Mouse (Mus musculus) left cerebral cortex, adult 18-20 months (tissue): ENCODE data around the gene Sorl1. TPM values are rescaled to one million over a fixed set of nuclear protein-coding genes. Genes with fewer than 3 reads are reported as not detected.

ENCODE experiments used
- DNase-seq, 2 experiments: peaks; one replicate each; pipeline ENCODE4 v3.0.0; 2021 to 2022; ENCODE audit warnings: low spot score in 2 of 2, mixed read lengths in 1 of 2
- total RNA-seq, 2 experiments: library from RNA; stranded (reverse); gene quantifications; 2 replicates each; pipeline ENCODE4 v1.2.3; 2021

Gene Sorl1
- total RNA-seq, 2 experiments from 2014 or later = 180 to 243 TPM

DNA sequence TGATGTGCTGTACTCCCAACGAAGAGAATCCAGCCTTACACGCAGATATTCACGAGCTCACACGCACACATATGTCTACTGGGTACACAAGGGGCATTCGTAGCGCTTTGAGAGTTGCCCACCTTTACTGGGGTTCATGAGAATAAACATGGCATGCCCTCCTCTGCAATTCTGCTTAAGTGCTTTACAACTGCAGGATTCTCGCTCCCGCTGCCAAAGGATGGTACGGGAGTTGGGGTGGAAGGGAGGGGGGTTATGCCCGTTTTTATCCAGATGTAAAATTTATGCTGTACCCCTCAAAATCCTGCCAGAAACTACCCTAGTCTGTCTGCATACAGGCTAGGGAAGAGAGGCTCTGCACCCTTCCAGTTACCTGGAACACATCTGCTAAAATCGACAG, 893 bp downstream of the Sorl1 start:
- no peak for DNase-seq

- DNase-seq = no peak
These were observed 1.7 kb downstream of the Sorl1 start for GRCm38 (mm10) chr9:42122441-42122840.

DNA sequence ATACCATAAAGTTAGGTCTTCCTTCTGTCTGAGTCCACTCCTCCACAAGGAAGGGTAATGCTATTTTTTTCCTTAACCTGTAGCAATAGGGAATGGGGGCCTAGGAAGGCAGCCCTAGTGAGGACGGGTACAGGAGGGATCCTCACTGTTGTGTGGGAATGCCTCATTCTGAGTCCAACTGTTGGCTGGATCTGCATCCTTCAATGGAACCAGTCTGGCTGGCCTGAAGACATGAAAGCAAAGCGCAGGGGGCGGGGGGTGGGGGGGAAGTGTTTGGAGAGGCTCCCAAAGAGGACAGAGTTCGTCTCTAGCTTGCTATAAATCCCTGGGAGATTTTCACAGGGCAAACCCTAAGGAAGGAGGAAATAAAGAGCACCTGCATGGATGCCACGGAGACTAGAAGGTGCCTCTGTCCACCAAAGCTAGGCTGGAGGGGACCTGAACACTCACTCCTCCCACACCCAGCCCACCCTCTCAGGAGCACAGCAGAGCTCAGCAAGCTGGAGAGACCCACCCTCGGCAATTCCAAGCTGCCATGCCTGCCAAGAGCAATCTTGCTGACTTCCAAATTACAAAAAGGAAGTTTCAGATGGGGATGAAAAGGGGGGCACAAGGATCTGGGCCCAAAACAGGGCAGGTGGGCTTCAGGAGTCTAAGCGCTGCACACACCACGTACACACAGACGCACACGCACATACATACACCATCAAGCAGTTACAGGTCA, 2.3 kb downstream of the Sorl1 start:
- DNase-seq = no peak

- no peak for DNase-seq
These were observed 7.6 kb downstream of the Sorl1 start for GRCm38 (mm10) chr9:42116418-42117056.

GRCm38 (mm10) chr9:42115078-42115477, 9.0 kb downstream of the Sorl1 start:
- DNase-seq = no peak

DNA sequence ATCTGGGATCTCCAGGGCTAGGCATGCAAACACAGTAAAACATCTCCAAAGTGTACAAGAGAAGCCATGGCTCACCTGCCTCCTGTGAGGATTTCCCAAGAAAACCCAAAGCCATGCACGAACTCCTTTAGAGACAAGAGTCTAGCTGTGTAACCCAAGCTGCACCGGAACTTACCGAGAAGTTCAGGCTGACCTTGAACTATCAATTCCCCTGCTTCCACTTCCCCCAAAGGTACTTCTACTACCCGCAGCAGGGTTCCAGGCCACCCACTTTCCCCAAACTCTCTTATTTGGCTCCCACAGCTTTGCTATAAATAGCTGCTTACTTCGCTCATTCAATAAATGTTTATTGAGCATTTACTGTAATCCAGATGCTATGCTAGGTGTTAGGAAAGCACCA, 10.8 kb downstream of the Sorl1 start:
- no peak for DNase-seq

DNA sequence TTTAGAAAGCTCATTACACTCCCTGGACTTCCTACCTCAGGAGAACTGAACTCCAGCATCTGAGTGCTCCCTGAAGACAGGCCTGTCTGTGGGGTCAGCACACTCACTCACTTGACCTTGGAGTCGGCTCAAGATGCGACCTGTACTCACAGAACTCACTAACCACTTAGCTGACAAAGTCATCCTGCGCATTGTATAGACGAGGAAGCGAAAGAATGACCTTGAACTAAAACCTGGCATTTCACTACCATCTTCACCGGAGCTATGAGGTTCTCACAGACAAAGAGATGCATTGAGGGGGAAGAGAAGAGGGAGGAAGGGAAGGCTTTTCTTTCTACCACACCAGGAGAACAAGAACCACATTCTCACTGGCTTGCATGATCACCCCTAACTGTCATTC, 11.4 kb downstream of the Sorl1 start:
- no peak for DNase-seq

DNA sequence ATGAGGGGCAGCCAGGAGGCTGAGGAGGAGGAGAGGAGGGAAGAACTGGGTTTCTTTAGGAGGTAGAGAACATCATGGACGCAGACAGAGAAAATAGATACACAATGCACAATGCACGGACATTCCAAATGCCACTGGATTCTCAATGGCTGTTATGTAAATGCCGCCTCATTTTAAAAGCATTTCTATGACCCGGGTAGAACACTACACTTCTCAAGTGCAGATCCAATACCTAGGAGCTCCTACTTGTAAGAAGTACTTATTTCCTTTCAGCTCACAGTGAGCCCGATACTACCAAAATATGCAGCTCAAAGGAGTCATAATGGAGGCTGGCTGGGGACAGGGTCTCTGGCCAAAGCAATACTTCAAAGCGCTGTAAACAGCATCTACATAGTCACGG, 12.8 kb downstream of the Sorl1 start:
- no peak for DNase-seq

DNA sequence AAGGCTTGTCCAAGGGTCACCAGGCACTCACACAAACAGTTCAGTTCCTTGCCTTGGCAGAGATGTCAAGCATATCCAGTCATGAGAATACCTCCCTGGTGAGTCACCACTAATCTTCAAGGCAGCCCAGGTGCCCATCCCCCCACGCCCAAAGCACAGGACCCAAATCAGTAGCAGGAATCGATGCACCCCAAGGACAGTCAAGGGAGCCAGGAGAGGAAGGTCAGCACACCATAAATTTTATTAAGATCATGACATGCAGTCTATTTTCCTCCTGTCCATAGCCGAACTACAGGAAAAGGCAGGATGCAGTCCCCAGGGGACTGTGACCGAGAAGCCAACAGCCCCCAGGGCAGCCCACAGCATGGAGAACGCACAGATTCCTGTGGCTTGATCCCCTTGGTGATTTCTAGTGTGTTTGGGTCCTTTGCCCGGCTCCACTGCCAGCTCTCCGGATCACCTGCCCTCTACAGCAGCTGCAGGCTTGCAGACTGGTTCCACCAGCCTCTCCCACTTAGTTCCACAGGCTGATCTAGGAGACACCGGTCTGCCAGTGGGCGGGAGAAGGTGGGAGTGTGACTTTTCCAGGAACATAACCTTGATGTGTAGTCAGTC, 14.2 kb downstream of the Sorl1 start:
- peak; percentile 56 to 71 for DNase-seq

- no peak for DNase-seq
These were observed 15.0 kb downstream of the Sorl1 start for GRCm38 (mm10) chr9:42109131-42109530.

- peak; percentile 62 to 70 for DNase-seq
These were observed 15.6 kb downstream of the Sorl1 start for GRCm38 (mm10) chr9:42108369-42108951.

GRCm38 (mm10) chr9:42107062-42107461, 17.0 kb downstream of the Sorl1 start:
- DNase-seq = no peak

DNA sequence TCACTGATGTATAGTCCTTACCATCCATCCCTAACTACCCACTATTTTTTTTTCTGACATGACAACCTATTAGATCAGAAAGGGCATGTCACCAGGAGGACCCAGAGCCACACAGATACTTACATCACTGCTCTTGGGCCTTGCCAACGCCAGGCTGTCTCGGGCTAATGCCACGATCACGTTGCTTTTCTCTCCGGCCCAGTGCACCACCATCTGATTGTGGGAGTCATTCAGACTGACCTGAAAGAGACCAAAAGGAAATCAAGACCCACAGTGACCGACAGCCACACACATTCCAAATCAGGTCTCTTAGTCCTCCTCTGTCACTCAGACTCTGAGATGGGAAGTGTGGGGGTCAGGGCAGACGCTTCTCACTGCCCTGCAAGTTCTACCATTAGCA, 17.8 kb downstream of the Sorl1 start:
- DNase-seq = no peak

DNA sequence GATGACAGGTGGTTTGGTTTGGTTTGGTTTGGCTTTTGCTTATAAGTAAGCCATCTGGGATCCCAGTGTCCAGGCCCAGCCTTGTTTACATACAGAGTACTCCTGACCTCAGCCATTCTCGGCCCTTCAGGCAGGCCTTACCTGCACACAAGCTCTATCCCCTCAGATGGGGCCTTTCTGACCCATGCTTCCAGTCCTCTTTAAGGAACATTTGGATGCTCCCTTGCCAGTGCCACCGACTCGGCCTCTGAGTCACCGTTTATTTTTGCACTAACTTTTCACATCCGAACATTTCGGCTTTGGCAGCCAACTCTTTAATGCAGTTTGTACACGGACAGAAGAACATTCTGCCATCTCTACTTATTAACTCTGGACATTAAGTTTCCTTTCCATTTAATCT, 20.6 kb downstream of the Sorl1 start:
- no peak for DNase-seq

DNA sequence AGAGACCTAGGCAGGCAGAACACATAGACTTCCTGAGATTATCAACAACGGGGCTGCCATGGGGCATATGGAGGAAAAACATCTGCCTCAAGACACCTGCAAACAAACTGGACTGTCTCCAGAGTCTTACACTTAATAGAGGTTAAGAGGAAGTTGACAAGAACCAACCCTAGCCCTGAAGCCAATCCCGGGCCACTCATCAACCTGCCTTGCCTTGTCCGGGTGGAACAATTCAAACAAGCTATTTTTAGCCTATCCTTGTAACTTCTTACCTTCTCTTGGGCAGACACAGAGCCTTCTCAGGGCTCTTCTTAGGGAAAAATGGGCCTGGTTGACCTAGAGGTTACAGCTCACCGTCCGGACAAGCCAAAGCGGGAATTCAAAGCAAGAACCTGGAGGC, 22.1 kb downstream of the Sorl1 start:
- no peak for DNase-seq

DNA sequence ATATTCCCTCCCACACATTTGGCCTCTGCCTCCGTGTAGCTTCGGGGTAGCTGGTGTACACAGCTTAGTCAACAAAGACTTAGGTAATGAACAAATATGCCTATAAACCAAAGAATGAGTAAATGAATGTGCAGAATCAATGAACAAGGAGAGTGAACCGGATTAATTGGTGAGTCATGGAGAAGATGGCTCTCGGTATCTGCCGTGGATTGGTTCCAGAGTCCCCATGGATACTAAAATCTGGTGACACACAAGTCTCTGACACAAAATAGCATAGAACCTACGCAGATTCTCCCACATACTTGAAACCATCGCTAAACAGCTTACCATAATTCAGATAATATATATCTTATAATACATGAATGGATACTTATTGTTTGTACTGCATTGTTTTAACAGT, 22.8 kb downstream of the Sorl1 start:
- no peak for DNase-seq

- no peak for DNase-seq
These were observed 23.4 kb downstream of the Sorl1 start for GRCm38 (mm10) chr9:42100618-42101210.

- DNase-seq = no peak
These were observed 25.5 kb downstream of the Sorl1 start for GRCm38 (mm10) chr9:42098474-42099121.

DNA sequence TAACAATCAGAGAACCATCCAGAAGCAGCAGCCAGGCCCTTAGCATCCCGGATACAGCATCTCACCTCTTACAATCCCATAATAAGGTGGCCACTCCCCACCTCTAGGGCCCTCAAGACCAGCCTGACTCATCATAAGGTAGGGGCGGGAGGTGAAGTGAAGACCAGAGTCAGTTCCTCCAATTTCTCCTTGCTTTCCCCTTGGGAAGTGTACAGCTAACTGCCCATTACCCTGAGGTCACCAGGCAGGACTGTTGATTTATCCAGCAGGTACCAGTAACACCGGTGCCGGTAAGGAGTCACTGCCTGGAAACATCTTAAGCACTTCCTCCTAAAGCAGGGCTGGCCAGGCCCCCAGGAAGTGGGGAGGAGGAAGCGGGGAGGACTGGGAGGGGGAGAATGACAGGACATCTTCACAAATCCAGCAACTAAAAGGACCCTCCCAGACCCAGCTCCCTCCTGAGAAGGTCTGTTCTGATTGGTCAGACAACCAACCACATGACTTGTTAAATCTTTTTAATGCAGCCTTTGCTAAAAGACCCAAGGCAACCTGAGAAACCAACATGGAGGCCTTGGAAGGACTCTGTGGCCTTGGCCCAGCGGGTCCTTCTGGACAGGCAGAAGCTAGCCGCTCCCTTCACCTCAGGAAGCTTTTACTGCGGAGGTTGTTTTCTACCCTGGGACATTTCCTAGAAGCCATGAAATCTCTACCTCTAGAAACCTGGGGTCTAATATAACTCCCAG, 26.2 kb downstream of the Sorl1 start:
- DNase-seq = no peak

- DNase-seq = no peak
These were observed 26.9 kb downstream of the Sorl1 start for GRCm38 (mm10) chr9:42097006-42097730.
